Mouse (Mus musculus): ENCODE data around the gene Gars.

Gene Gars

DNA sequence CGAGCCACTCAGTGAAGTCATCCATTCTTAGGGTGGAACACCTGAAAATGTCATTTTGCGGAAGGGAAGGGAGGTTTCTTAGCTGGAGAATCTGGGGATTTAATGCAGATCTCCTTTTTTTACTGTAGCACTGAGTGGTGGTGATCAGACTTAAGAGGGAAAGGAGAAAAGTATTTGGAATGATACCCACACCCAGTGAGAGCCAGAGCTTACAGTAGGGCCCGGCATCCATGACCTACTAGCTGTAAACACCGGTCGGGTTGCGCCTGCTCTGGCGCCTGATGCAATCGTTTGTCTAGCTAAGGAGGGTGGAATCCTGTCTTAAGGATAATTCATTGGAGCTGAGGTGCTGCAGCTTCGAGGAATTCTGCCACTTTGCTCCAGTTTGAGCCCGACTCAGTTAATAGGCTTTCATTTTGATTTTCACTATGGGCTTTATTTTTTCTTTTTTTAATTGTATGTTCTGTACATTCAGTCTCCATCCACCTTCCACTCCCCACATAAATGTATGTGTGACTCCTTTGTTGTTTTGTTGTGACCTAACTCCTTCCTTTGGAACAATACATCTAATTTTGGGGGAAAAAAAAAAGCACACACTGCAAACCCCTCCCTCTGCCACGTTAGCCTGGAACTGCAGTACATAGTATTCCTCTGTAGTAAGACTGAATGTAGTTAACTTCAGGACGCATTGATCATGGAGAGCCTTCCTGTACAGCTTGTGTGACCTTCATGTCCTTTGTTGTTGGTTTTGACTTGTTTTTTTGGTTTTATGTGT lies 1.1 kb downstream of the Gars start:
- peak; percentile 33 for DNase-seq (ENCODE audit: low read depth, low spot score)

DNA sequence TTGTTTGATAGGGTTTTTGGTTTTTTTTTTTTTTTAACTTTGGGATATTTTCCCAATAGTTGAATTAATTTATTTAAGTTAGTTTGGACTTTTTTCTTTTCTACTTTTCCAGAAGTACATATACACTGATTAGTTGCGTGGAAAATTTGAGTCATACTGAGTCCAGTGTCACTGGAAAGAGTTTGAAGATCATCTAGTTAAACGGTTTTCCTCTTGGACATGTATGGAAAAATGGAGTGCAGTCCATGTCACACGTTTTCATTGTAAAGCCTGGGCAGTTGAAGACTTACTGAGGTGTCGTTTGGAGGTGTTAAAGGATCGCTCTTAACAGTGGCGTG lies 1.6 kb downstream of the Gars start:
- no peak for DNase-seq (ENCODE audit: low read depth, low spot score)

DNA sequence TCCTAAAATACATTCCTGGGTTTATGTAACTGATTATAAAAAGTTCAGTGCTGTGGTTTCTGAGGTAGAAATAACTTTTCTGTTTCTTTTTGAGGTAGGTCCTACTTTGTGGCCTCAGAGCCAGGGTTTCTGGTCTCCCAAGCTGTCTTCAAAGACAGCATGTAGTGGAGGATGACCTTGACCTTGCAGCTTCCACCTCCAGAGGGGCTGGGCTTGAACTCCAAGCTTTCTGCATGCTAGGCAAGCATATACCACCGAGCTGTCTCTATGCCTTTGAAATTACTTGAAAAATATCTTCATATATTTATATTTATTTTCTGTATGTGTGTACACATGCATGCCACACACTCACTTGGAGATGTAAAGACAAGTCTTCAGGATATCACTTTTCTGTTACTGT lies 2.2 kb downstream of the Gars start:
- no peak for DNase-seq (ENCODE audit: low read depth, low spot score)

GRCm38 (mm10) chr6:55043206-55043605 lies 5.4 kb downstream of the Gars start:
- no peak for DNase-seq (ENCODE audit: low read depth, low spot score)

DNA sequence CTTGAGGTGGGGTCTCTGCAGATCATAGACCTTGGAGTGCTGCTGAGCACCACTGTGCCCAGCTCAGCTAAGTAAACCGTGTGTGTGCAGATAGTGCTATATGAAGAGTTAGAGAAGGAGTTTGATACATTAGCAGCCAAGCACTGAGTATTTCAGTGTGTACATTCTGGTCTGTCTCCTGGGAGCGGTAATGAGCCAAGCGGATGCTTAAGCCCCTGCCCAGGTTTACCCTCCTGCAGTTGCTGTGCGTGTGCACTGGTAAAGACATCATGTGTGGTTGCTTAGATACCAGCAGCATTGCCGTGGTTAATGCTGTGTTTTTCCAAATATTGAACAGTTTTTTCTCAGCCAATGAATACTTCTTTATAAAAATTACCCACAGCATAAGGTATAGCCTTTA lies 6.7 kb downstream of the Gars start:
- DNase-seq (ENCODE audit: low read depth, low spot score): no peak

- no peak for DNase-seq (ENCODE audit: low read depth, low spot score)
Observed at GRCm38 (mm10) chr6:55045326-55045725, 7.5 kb downstream of the Gars start.

- DNase-seq (ENCODE audit: low read depth, low spot score): no peak
Observed at GRCm38 (mm10) chr6:55049186-55049585, 11.4 kb downstream of the Gars start.

DNA sequence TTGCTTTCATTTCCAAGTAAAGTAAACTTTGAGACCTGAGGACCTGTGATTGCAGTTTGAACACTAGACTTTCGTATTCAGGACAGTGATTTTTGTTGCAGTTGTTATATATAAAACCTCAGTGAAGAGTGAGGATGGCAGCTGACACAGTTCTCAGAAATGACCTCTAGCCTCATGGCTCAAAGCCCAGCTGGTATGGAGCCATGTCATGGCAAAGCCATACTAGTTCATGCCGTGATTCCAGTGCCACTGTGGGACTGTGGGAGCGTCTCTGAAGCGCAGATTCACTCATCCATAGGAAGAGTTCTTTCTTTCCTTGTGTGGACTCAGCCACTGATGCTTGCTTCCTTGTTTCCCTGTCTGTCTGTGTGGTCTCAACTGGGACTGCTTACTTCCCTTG lies 16.7 kb downstream of the Gars start:
- no peak for DNase-seq (ENCODE audit: low read depth, low spot score)

- DNase-seq (ENCODE audit: low read depth, low spot score): no peak
Observed at GRCm38 (mm10) chr6:55057427-55057826, 19.6 kb downstream of the Gars start.

DNA sequence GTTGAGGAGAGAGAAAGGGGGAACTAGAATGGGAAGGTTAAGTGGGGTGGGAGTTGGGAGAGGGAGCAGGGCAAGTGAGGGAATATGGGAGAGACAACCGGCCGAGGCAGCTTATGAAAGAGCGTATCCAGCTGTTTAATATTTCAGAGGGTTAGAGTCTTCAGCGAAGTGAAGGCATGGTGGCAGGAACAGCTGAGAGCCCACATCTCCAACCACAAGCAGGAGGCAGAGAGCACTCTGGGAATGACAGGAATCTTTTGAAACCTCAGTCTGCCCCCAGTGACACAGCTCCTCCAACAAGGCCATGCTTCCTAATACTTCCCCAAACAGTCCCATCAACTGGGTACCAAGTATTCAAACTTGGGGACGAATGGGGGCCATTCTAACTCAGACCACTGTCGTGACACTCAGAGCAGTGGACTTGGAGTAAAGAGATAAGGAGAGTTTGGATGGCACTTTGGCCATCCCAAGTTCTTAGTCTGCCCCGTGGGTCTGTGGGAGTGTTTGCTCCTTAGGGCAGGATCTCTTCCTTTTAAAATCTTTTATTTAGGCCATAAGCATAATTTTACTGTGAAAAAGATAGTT lies 22.5 kb downstream of the Gars start:
- DNase-seq (ENCODE audit: low read depth, low spot score): no peak

- no peak for DNase-seq (ENCODE audit: low read depth, low spot score)
Observed at GRCm38 (mm10) chr6:55061328-55061727, 23.5 kb downstream of the Gars start.

- no peak for DNase-seq (ENCODE audit: low read depth, low spot score)
Observed at GRCm38 (mm10) chr6:55062200-55062599, 24.4 kb downstream of the Gars start.

DNA sequence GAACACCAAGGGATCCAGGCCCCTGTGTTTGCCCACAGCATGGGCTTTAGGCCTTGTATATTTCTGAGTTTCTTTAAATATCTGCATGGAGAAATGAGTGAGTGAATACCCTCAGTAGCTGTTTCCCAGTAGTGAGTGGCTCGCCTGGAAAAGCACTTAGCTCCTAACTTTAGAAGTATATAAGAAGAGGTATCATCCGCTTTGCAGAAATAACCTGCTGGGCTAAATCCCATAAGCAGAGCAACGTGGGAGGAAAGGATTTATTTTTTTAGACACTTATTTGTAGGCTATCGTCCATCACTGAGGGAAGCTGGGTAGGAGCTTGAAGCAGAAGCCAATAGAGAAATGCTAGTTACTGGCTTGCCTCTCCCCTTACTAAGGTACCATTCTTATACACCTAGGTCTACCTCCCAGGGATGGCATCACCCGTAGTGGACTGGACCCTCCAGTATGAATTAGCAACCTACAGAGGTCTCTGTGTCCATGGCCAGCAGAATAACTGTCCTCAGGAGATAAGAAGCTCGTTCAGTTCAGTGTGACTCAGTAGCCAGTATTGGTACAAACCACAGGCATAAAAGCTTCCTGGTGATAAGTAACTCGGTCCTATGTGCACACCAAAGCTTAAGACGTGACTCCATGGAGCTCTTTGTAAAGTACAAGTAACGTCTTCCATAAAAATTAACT lies 26.1 kb downstream of the Gars start:
- no peak for DNase-seq (ENCODE audit: low read depth, low spot score)

DNA sequence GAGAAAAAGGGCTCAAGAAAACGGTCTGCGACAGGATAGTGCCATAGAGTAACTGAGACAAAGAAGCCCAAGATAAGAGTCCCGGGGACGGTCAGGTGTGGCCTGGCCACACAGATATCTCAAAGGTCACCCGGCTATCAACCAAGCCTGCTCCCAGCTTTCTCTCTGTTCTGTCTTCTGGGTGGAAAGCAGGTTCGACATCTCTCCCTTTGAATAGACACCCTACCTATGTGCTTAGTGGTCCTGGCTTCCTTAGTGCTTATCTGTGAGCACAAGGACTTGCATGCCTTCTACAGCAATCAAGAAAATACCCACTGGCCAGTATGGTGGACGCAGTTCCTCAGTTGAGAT lies 26.6 kb downstream of the Gars start:
- DNase-seq (ENCODE audit: low read depth, low spot score): no peak

- DNase-seq (ENCODE audit: low read depth, low spot score): no peak
Observed at GRCm38 (mm10) chr6:55065903-55066302, 28.1 kb downstream of the Gars start.

DNA sequence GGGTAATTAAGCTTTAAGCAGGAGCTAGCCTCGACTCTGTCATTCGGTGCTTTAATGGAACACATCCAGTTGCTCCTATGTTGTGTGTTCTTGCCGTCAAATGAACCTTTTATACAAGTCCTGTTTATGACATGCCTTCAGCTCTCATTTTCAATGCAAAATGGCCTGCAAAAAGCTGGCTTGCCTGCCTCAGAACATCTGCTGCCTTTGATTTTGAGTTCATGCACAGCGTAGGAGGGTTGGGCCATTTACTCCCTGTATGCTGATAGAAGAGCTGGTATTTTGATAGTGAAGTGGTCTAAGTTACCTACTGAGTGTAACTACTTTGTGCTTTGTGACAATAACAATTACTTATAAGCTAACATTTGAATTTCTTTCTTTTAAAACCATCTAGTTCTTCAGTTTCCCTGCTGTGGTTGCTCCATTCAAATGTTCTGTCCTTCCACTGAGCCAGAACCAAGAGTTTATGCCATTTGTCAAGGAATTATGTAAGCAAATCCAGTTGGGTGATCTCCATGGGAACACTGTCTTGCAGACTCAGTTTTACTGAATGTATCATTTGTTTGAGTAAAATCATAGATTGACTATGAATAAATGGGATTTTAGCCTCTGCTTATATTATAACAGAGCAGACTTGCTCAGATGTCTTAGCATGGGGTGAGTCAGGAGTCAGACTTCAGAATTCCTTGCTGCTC lies 38.9 kb downstream of the Gars start:
- DNase-seq (ENCODE audit: low read depth, low spot score): no peak

DNA sequence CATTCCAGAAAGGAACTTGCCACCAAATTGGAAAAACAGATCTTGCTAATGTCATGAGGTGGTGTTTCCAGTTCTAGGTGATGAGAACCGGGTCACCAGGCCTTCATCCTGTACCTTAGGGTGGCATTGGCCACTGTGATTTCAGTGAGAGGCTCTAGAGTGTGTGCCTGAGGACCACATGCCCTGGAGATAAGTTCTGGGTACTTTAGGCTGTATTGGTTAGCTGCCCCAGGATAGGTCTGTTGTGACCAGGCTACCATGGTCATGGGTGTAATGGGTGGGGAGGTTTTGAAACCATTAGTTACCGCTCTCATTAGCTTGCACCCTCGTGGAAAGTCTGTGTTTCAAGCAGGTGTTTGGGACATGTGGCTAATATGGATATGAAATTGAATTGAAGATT lies 43.6 kb downstream of the Gars start:
- DNase-seq (ENCODE audit: low read depth, low spot score): no peak

- DNase-seq (ENCODE audit: low read depth, low spot score): no peak
Observed at GRCm38 (mm10) chr6:55082261-55083051, 44.6 kb downstream of the Gars start.

- DNase-seq (ENCODE audit: low read depth, low spot score): no peak
Observed at GRCm38 (mm10) chr6:55087355-55087754, 49.5 kb downstream of the Gars start.

DNA sequence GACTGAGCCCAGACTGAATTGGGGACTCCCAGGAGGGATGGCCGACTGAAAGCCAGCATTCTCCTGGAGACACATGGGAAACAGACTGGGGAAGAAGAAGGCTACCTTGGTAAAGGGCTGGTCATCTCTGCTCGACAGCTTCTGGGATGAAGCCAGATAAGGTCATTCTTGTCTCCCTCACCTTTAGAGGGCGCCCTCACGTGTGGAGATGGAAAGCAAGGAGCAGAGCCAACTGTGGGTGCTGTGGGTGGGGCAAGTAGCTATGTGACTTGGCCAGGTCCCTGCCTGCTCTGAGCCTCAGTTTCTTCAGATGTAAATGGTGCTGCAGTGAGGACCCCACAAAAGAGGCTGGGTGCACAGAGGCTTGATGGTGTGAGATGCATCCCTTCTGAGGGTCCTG lies 52.8 kb downstream of the Gars start:
- no peak for DNase-seq (ENCODE audit: low read depth, low spot score)

DNA sequence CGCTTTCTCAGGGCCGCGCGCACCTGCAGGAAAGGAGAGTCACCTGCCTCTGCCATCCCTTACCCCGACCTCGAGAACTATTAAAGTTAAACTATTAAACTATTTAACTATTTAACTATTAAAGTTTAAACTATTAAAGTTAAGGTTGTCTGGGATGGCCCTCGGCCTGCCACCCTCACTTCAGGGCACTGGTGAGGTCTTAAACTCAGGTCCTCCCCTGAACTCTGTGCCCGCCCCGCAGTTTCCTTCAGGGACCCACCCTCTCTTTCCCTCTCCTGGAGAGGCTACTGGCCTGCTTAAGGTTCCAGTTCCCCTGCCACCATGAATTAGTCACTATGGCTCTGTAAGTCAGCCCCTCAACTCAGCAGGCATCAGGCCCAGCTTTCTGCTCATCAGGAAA lies 53.6 kb downstream of the Gars start:
- no peak for DNase-seq (ENCODE audit: low read depth, low spot score)
